Mouse (Mus musculus) cerebellum, postnatal 14 days (tissue): ENCODE measurements around the gene Prep.

Experiments used
- DNase-seq, 2 experiments: peaks; one replicate each; pipeline ENCODE4 v3.0.0; 2021; ENCODE audit warnings: mixed read lengths in 2 of 2

Prep gene

GRCm38 (mm10) chr10:45193330-45194310, 126.6 kb downstream of the Prep start:
- DNase-seq = no peak

- no peak for DNase-seq
These were observed 127.5 kb downstream of the Prep start for GRCm38 (mm10) chr10:45194531-45194930.

DNA sequence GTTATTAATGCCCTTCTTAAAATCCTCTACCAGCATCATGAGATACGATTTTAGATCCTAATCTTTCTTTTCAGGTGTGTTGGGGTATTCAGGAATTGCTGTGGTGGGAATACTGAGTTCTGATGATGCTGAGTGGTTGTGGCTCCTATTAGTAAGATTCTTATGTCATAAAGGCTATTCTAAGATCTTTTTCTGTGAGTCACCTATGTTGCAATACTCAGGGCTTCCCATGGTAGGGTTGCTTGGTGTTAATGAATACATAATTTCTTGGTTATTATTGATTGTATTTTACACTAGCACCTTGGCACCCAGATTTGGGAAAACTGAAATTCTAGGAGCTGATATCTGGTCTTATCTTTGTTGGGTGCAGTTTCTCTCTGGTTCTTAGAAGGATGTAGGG, 137.6 kb downstream of the Prep start:
- DNase-seq = no peak

DNA sequence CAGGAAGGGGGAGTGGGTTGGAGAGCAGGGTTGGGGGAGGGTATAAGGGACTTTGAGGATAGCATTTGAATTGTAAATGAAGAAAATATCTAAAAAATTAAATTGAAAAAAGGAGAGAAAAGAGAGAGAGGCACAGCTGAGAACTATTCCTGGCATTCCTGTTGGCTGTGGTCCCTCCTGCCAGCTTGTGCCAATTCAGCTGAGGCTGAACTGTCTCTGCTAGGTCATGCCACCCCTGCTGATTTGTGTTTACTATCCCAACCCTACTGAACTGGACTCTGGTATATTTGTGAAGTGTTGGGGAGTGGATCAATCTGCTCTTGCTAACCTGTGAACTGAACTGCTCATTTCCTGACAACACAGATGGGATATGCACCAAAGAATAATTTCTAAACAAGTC, 143.2 kb downstream of the Prep start:
- peak in 1 of 2 experiments; percentile 14 for DNase-seq

DNA sequence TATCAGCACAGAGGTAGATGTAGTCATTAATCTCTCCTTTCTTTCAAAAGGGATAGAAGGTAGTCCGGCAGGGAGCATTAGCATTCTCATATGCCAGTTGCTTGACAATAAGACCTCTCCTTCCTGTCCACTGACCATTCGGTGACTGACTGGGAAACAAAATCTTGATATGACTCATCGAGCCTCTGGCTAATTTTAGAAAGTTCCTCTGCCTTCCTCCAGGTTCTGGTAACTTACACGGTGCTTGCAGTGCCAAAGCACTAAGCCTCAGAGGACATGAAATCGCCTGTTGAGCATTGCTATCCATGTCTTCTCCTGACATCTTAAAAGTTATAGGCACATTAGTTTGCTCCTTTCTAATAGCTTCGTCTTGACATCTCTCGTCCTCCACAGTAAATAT, 149.7 kb downstream of the Prep start:
- no peak for DNase-seq
